Mouse (Mus musculus): ENCODE results near the gene Gm10230. TPM values are rescaled to one million over a fixed set of nuclear protein-coding genes. Genes with fewer than 3 reads are reported as not detected.
"Not testable (repeated sequence)": the region's sequence is repeated elsewhere in the genome, so short reads cannot be mapped to it uniquely, and the experiment has no call there.

Gm10230 gene
- polyA plus RNA-seq (2015; fragmentation: Nextera tagmentation; extraction: Ambion mirVana): not detected in 2 replicates

- not testable (repeated sequence) for H3K9me3 ChIP-seq (replicated peaks); H3K36me3 ChIP-seq; H3K4me2 ChIP-seq; H3K4me3 ChIP-seq (replicated peaks); H3K4me1 ChIP-seq; H3K27ac ChIP-seq; H3K27me3 ChIP-seq; H3K9ac ChIP-seq; ATAC-seq (replicated peaks; ENCODE audit: low FRiP score)
- WGBS: no CpG with 5 or more reads among the region's 7 CpGs
These were observed at the start of gene Gm10230 for GRCm38 (mm10) chrX:27494782-27495181. Gene Gm10230, minus strand, starts transcription at chrX:27494882.

Small RNA genes within 50 kb of the gene (microRNA-seq; reads per million reads assigned to microRNA genes)
- gene Gm44452: not detected

All from kidney, embryonic 15.5 days (tissue).